Mouse (Mus musculus) kidney, adult 2 months (tissue): ENCODE measurements around the gene Tarsl2. TPM values are rescaled to one million over a fixed set of nuclear protein-coding genes. Genes with fewer than 3 reads are reported as not detected.
A peak's percentile ranks its signal among the peaks of the same experiment; 100 is the strongest.

ENCODE experiments used
- DNase-seq: peaks from one replicate; pipeline ENCODE4 v3.0.0; 2021
- H3K27ac ChIP-seq: fragments of 200-500 bp; 2 replicates; pipeline ENCODE4 v1.5.1; 2012; ENCODE audit warnings: low read depth, low read length, control low read depth, inconsistent platforms; ENCODE audit not compliant: insufficient read depth
- H3K27me3 ChIP-seq: fragments of 200-500 bp; replicated peaks from 2 replicates; pipeline ENCODE4 v1.6.1; 2012; ENCODE audit warnings: mild to moderate bottlenecking, moderate library complexity, low read length, inconsistent platforms; ENCODE audit not compliant: control insufficient read depth, insufficient read depth
- H3K36me3 ChIP-seq: fragments of 200-500 bp; 2 replicates; pipeline ENCODE4 v1.6.1; 2012; ENCODE audit warnings: mild to moderate bottlenecking, moderate library complexity, low read length, inconsistent platforms; ENCODE audit not compliant: control insufficient read depth, insufficient read depth
- H3K4me1 ChIP-seq: fragments of 200-500 bp; 2 replicates; pipeline ENCODE4 v1.6.1; 2011; ENCODE audit warnings: low read length; ENCODE audit not compliant: control insufficient read depth, insufficient read depth
- H3K4me3 ChIP-seq: fragments of 200-500 bp; 2 replicates; pipeline ENCODE4 v1.5.1; 2011; ENCODE audit warnings: mild to moderate bottlenecking, low read depth, low read length, control low read depth; ENCODE audit not compliant: insufficient read depth
- CTCF ChIP-seq: fragments of 200-500 bp; conservative IDR thresholded peaks from 2 replicates; pipeline ENCODE4 v1.5.1; 2011; ENCODE audit warnings: low read depth, mild to moderate bottlenecking, control low read depth, low read length, moderate library complexity, mixed read lengths; ENCODE audit not compliant: insufficient read depth, insufficient read length
- POLR2A ChIP-seq: fragments of 200-500 bp; IDR thresholded peaks from one replicate; pipeline ENCODE4 v1.6.1; 2011; ENCODE audit warnings: low read depth, low read length, control low read depth
- WGBS: fragments of 180-500 bp; shearing (Covaris S2); methylation state at CpG from one replicate; pipeline ENCODE4 v1.1.7; 2018; 5-methylcytosine and 5-hydroxymethylcytosine counted together
- polyA plus RNA-seq: library from polyadenylated mRNA; depleted of rRNA; stranded (reverse); fragments of >200 nt; gene quantifications from 2 replicates; pipeline ENCODE4 v1.2.3, GENCODE M21; 2012; rRNA removed

The Tarsl2 gene
- polyA plus RNA-seq, 1 experiment, result 4.3 TPM

GRCm38 (mm10) chr7:65737286-65738040 is 92.8 kb downstream of the Tarsl2 start:
- peak; percentile 59 for DNase-seq
- no peak overlapping the region for H3K27ac ChIP-seq
- no peak for TF ChIP-seq POLR2A
- no peak for TF ChIP-seq CTCF

More at GRCm38 (mm10) chr7:65737286-65738040, 92.8 kb downstream of the Tarsl2 start:
- H3K4me3 ChIP-seq, result no peak overlapping the region
- H3K4me1 ChIP-seq, result no peaks in the 10 kb centered on the region
- H3K36me3 ChIP-seq, result no peaks in the 10 kb centered on the region
- H3K27me3 ChIP-seq, result no peaks in the 10 kb centered on the region
- 44% methylated on average over 12 of the region's 12 CpGs for WGBS

Other genes starting within 250 kb of the Tarsl2 start
- 18.8 and 20.2 TPM in 2 replicates for gene Tjp1, start 117.1 kb upstream of the Tarsl2 start, polyA plus RNA-seq
- gene Tm2d3, start 46.3 kb downstream of the Tarsl2 start, polyA plus RNA-seq, result 199 and 263 TPM in 2 replicates
- gene Pcsk6, start 216.8 kb downstream of the Tarsl2 start, polyA plus RNA-seq, result 25.0 and 28.3 TPM in 2 replicates